Mouse (Mus musculus): Measurements from ENCODE around the gene Cntnap5a.
A peak's percentile ranks its signal among the peaks of the same experiment; 100 is the strongest.

Gene Cntnap5a

DNA sequence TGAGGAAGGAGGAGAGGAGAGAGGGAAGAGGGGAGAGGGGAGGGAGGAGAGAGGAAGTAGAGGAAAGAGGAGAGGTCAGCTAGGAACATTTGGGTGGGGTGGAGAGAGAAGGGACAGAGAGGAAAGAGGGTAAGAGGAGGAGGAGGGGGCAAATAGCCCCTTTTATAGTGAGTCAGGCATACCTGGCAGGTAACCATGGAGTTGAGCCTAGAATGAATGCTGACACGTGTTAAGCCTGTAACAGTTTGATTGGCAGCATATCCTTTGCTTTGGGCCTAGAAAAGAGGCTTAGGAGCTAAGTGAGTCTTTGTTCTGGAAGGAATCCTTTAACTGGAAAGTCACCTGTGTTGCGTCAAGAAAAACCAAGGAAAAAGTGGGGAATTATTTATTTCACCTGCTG, 681.6 kb downstream of the Cntnap5a start:
- no peak for DNase-seq (ENCODE audit: low read depth, low spot score)

DNA sequence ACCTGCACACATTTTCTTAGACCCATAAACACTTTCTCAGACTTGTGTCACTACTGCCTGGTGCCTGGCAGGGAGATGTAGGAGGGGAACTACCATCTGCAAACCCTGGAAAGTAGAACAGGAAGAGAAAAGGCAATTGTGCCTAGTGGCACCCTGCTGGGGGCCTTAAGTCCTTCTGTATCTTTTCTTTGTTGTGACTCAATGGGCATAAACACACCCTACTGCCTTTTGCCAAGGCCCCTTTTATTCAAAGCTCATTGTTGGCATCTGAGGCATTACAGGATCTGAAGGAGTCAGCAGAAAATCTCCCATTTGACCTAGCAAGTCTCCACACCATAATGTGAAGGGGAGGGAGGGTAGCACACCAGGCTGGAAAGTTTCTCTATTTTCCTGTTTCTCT, 682.2 kb downstream of the Cntnap5a start:
- no peak for DNase-seq (ENCODE audit: low read depth, low spot score)

DNA sequence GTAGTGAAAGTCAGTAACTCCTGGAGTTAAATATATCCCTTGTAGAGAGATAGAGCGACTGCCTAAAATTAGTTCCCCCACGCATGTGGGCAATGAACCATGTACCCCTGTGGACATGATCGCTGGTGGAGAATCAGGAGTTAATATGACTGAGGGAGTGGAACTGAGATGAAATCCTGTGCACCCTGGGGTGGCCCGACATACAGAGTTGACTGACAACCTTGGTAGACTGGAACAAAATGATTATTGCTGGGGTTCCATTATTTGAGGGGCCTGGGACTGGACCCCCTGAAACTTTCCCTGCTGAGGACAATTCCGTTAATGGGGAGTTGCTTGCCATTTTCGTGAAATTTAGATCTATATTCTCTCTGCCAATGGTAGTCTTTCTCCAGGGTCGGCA, 683.0 kb downstream of the Cntnap5a start:
- DNase-seq (ENCODE audit: low read depth, low spot score), result no peak

DNA sequence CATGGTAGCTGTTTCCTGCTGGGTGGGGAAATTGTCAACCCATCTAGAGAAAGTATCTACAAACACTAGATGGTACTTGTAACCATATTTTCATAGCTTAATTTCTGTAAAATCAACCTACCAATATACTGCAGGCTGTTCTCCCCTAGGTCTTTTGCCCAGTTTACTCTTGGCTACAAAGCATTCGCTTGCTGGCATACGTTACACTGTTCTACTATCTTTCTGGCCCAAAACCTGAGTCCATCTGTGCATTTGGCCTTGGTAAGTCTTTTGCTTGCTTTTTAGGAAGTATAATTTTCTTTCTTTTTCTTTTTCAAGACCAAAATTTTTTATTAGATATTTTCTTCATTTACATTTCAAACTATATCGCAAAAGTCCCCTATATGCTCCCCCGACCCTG, 686.3 kb downstream of the Cntnap5a start:
- DNase-seq (ENCODE audit: low read depth, low spot score), result no peak

DNA sequence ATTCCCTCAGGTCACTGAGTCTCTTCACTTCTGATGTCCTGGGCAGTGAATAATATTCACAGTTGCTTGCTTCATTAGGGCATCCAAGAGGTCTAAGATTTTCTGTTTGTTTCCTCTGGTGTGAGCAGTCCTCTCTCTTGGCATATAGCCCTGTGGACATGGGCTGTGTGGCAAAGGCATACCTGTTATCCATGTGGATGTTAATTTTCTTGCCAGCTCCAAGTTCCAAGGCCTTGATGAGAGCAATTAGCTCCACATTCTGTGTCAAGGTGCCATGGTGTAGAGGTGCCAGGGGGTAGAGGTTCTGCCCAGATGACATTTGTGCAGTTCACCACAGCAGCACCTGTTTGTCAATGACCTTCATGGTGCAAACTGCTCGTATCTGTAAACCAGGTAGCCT, 689.0 kb downstream of the Cntnap5a start:
- no peak for DNase-seq (ENCODE audit: low read depth, low spot score)

DNA sequence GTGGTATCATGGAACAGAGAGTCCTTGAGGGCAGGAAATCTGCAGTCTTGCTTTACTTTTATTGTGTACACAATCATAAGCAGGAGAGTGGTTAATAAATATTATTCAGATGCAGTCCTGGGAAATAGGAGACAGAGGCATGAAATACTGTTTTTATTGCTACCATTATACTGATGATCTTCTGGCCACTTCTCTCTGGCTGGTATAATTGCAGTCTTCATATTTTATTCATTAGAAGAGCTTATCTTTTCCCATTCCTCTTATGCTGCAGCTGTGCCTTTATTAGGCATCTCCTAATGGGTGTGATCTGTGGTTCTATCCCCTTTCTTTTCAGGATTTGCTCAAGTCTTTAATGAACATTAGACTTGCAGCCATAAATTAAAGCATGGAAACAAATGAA, 707.8 kb downstream of the Cntnap5a start:
- no peak for DNase-seq (ENCODE audit: low read depth, low spot score)

DNA sequence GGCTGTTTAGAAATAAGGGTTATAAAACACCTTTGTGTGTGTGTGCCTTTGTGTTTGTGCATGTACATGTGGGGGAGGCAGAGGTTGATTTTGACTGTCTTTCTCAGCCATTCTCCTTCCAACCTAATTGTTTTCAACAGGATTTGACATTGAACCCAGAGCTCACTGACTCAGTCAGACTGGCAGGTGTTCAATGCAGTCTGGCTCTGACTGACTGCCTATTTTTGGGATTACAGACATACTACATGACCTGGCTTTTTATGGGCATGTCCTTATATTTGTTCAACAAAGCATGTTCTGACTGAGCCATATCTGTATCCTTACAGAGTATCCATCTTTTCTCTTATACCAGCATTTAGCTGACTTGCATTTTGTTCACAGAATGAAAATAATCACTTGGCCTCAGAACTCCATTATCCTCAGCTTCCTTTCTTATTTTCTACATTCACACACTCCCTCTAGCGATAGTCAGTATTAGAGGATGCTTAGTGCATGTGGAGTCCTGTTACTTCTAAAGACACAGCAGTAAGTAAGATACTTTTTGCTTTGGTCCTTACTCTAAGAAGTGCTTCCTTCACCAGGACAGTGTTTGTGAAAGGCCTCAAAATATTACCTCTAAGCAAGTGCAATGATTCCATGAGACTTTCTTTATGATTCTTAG, 717.6 kb downstream of the Cntnap5a start:
- DNase-seq (ENCODE audit: low read depth, low spot score), result no peak

DNA sequence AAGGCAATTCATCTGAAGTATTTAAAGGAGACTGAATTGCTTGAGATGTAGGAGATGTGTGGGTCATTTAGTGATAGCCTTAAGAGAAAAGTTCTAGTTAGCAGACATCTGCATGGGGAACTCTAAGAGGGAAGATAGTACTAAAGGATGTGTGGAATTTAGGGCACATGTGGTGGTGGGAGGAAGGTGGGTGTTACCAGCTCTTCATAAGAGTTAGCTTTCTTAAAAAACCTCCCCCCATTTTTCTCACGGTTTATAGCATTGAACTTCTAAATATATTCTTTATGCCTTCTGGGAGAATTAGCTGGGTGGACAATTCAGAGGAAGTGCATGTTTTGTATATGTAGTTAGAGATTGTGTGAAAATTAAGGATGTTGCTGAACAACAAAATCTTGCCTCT, 725.3 kb downstream of the Cntnap5a start:
- no peak for DNase-seq (ENCODE audit: low read depth, low spot score)

DNA sequence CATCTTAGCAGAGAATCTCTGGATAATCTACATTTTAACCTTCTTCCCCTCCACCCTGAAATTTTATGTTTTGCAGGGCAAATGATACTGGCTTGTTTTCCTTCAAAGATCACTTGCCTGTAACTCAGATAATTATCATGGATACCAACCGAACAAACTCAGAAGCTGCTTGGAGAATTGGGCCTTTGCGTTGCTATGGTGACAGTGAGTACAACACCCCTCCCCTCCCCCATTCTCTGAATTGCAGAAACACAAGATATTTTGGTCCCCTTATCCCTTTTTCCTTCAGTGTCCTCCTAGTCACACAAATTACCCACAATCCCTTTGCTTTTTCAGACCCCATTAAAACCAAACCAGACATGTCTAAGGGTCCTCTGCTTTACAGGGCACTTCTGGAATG, 743.8 kb downstream of the Cntnap5a start:
- no peak for DNase-seq (ENCODE audit: low read depth, low spot score)

DNA sequence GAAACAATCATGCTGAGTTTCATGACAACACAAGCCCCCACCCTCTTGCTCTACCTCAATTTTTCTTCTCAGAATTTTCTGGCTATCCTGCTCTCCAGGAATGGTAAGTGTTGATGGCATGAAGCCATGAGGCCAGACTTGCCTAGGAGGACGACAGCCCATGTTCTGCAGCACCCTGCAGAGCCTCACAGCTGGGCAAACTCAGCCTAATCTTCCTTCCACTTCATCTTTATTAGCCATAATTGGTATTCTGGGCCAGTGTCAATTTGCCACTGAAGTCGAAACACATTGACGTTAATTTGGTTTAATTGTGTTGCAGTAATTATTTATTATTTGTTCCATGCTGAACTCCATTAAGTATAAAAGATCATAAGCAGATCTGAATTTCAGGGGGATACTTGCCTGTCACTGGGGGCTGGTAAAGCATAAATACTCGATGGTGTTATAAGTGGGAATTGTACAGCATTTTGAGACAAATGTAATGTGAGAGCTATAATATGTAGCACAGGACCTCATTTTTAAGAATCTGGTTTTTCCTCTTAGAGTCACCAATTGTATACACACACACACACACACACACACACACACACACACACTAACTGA, 770.7 kb downstream of the Cntnap5a start:
- DNase-seq (ENCODE audit: low read depth, low spot score), result no peak

DNA sequence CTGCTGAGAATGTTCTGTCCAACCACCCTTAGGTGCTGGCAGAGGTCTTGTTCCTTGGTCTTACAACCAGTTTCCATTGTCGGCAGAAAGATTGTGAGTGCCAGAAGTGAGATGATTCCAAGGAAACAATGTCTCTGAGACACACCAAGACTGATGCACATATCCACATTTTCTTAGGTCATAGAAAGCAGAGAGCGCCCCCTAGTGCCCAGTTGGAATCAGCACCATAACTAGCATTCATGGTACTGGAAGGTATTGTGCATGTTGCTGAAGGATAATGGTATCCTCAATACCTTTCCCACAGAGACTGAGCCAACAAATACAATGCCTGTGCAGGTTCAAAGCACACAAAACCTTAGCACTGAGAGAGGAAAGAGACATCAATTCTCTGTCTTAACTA, 793.1 kb downstream of the Cntnap5a start:
- DNase-seq (ENCODE audit: low read depth, low spot score), result peak; percentile 21

DNA sequence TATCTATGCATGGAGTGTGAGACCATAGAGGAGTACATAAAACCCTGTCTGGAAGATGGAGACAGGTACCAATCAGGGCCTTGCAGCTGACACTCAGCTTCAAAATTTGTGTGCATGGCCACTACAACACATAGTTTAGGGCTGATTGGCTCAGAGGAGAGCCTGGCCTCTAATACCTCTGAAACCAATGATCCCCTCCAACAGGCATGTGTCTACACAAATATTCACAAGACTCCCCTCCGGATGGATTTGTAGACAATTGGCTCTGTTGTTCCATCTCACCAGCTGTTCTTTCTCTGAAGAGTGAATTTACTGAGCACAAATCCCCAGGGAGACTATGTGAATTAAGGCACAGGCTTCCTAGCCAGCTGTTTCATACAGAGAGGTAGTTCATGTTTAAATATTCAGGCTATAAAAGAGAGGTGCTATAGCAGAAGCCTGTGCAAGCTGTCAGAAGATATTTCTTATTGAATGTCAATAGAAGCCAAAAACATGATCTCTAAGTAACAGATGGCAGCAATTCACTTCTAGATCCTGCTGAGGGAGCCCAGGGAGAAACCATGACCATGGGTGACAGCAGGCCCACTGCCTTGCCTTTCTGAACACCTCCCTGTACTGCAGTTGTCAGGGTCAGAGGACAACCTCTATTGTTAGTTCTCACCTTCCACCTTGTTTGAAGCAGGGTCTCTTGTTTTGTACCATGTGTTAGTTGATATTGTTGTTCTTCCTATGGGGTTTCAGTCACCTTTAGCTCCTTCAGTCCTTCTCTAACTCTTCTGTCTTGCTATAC, 804.4 kb downstream of the Cntnap5a start:
- DNase-seq (ENCODE audit: low read depth, low spot score), result no peak

DNA sequence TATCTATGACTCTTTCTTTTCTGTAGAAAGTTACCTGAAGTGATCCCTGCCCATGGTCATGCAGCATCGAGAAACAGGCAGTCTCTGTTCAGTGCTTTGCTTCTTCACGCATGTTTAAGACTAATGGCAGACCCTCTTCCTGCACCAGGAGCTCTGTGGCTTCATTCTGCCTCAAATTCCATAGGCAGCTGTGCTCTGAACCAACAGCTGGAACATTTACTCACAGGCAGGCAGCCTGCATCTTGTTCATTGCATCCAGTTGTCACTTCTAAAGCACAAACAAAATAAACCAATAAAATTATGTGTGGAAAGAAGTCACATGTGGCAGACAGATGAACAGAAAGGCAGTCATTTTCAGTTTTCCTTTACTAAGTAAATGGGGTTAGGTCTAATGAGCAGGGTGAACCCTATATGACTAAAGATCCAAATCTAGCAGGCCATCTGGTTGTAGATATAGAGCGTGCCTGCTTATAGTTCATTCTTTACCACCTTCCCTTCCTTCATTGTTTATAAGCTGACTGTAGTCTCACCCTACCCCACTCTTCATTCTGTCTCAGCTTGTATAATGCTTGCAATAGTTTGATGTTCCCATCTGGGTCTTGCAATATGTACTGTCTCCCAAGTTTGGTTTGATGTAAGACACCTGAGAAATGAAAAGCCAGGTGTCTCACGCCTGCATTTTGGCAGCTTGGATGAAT, 893.6 kb downstream of the Cntnap5a start:
- no peak for DNase-seq (ENCODE audit: low read depth, low spot score)

DNA sequence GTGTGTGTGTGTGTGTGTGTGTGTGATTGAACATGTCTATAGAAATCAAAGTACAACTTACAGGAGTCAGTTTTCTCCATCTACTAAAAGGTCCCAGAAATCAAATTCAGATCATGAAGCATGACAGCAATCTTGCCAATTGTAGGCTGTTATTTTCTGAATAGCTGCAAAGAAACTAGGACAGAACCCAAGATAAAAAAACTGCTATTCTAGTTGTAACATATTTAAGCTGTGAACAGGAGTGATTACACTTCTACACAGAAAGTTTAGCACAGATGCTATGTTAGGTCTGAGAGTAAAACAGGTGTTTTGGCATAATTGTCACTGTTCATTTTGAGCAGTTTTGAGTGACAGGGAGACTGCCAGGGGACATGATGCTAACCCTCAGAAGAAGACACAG, 931.7 kb downstream of the Cntnap5a start:
- no peak for DNase-seq (ENCODE audit: low read depth, low spot score)
